Mouse (Mus musculus) hindbrain, embryonic 15.5 days (tissue): ENCODE measurements at regions not wholly inside any gene's neighbourhood (a gene's known extent, or its start where the extent isn't known, plus 50 kb on each side); places are given as distances from the start of the nearest gene placed in this dataset.
A peak's percentile ranks its signal among the peaks of the same experiment; 100 is the strongest.
"Not testable (repeated sequence)": the region's sequence is repeated elsewhere in the genome, so short reads cannot be mapped to it uniquely, and the experiment has no call there.

ENCODE experiments used
- ATAC-seq: fragments of 200-750 bp; cut with Nextera tagmentation; 2 replicates; pipeline ENCODE4 v1.8.0; 2017; ENCODE audit warnings: low read depth, moderate number of reproducible peaks, moderate TSS enrichment; ENCODE audit not compliant: low FRiP score
- H3K27ac ChIP-seq: fragments of 300-500 bp; sonication (generic); replicated peaks from 2 replicates; pipeline ENCODE4 v1.5.1; 2015; ENCODE audit warnings: mild to moderate bottlenecking, inconsistent platforms
- H3K27me3 ChIP-seq: fragments of 300-500 bp; sonication (generic); 2 replicates; pipeline ENCODE4 v1.6.1; 2015; ENCODE audit warnings: control low read depth, inconsistent platforms
- H3K36me3 ChIP-seq: fragments of 300-500 bp; sonication (generic); 2 replicates; pipeline ENCODE4 v1.6.1; 2015; ENCODE audit warnings: control low read depth, inconsistent platforms
- H3K4me1 ChIP-seq: fragments of 300-500 bp; sonication (generic); replicated peaks from 2 replicates; pipeline ENCODE4 v1.6.1; 2015; ENCODE audit warnings: control low read depth, inconsistent platforms
- H3K4me2 ChIP-seq: fragments of 300-500 bp; sonication (generic); 2 replicates; pipeline ENCODE4 v1.6.1; 2015; ENCODE audit warnings: moderate library complexity, mild to moderate bottlenecking, inconsistent platforms
- H3K4me3 ChIP-seq: fragments of 300-500 bp; sonication (generic); 2 replicates; pipeline ENCODE4 v1.5.1; 2015; ENCODE audit warnings: mild to moderate bottlenecking, inconsistent platforms
- H3K9ac ChIP-seq: fragments of 300-500 bp; sonication (generic); 2 replicates; pipeline ENCODE4 v1.6.1; 2015; ENCODE audit warnings: inconsistent platforms
- H3K9me3 ChIP-seq: fragments of 300-500 bp; sonication (generic); 2 replicates; pipeline ENCODE4 v1.6.1; 2016; ENCODE audit warnings: control low read depth, inconsistent platforms
- WGBS: fragments of 180-500 bp; shearing (Covaris S2); methylation state at CpG from one replicate; pipeline ENCODE4 v1.1.7; 2015; 5-methylcytosine and 5-hydroxymethylcytosine counted together

GRCm38 (mm10) chr12:21680026-21680425, 262.6 kb upstream of the Ywhaq start:
- not testable (repeated sequence) for H3K9me3 ChIP-seq, H3K36me3 ChIP-seq, H3K9ac ChIP-seq, H3K27me3 ChIP-seq, ATAC-seq, H3K27ac ChIP-seq, H3K4me2 ChIP-seq, H3K4me1 ChIP-seq, H3K4me3 ChIP-seq
- WGBS = 51% methylated on average over 4 of the region's 4 CpGs

GRCm38 (mm10) chr12:21649381-21649780, 231.9 kb upstream of the Ywhaq start:
- H3K4me3 ChIP-seq, H3K27ac ChIP-seq, H3K36me3 ChIP-seq, H3K4me1 ChIP-seq, H3K9ac ChIP-seq, ATAC-seq, H3K4me2 ChIP-seq, H3K27me3 ChIP-seq: not testable (repeated sequence)
- WGBS = 90% methylated on average over 8 of the region's 8 CpGs
- H3K9me3 ChIP-seq = peaks cover 23% of the 10 kb centered on the region

- not testable (repeated sequence) for H3K27me3 ChIP-seq, H3K9ac ChIP-seq, H3K4me3 ChIP-seq, H3K9me3 ChIP-seq, H3K27ac ChIP-seq, H3K36me3 ChIP-seq, H3K4me2 ChIP-seq, H3K4me1 ChIP-seq, ATAC-seq
- WGBS = 19% methylated on average over 2 of the region's 2 CpGs
These were observed 196.3 kb upstream of the Ywhaq start for GRCm38 (mm10) chr12:21613781-21614180.

- no peak overlapping the region for H3K4me2 ChIP-seq
- ATAC-seq = no peak
These were observed 151.1 kb upstream of the Ywhaq start for GRCm38 (mm10) chr12:21568415-21569040.

GRCm38 (mm10) chr12:21543962-21544361, 126.5 kb upstream of the Ywhaq start:
- not testable (repeated sequence) for H3K4me1 ChIP-seq, H3K27ac ChIP-seq, H3K9me3 ChIP-seq, H3K4me3 ChIP-seq, H3K36me3 ChIP-seq, H3K4me2 ChIP-seq, H3K27me3 ChIP-seq, H3K9ac ChIP-seq
- ATAC-seq = 0 out of 2 replicates have a peak, but pooled peaks have one; percentile 42
- WGBS = 58% methylated on average over 2 of the region's 2 CpGs

More at GRCm38 (mm10) chr12:21568415-21569040, 151.1 kb upstream of the Ywhaq start:
- H3K9ac ChIP-seq = no peak overlapping the region
- H3K36me3 ChIP-seq = no peaks in the 10 kb centered on the region
- H3K9me3 ChIP-seq = no peaks in the 10 kb centered on the region
- H3K27me3 ChIP-seq = no peaks in the 10 kb centered on the region
- 78% methylated on average over 7 of the region's 7 CpGs for WGBS
- no peaks in the 10 kb centered on the region for H3K4me1 ChIP-seq
- H3K27ac ChIP-seq = no peak overlapping the region
- no peak overlapping the region for H3K4me3 ChIP-seq

GRCm38 (mm10) chr12:21543153-21543894, 125.9 kb upstream of the Ywhaq start:
- ATAC-seq = peak; percentile 90
- H3K27ac ChIP-seq, H3K9me3 ChIP-seq, H3K4me1 ChIP-seq, H3K27me3 ChIP-seq, H3K36me3 ChIP-seq: not testable (repeated sequence)
- Histone ChIP-seq H3K4me3 (peak overlapping the region; percentile 62), H3K4me2 (peak overlapping the region; percentile 67), H3K9ac (peak overlapping the region; percentile 64)
- WGBS = 3% methylated on average over 34 of the region's 34 CpGs

- Histone ChIP-seq H3K9ac (no peak overlapping the region), H3K36me3 (no peaks in the 10 kb centered on the region), H3K27me3 (no peaks in the 10 kb centered on the region), H3K4me2 (no peak overlapping the region), H3K27ac (no peak overlapping the region), H3K4me3 (no peak overlapping the region), H3K4me1 (no peaks in the 10 kb centered on the region), H3K9me3 (no peaks in the 10 kb centered on the region)
- 82% methylated on average over 3 of the region's 3 CpGs for WGBS
- no peak for ATAC-seq
These were observed 114.3 kb upstream of the Ywhaq start for GRCm38 (mm10) chr12:21531766-21532165.

GRCm38 (mm10) chr12:21529367-21529766, 111.9 kb upstream of the Ywhaq start:
- not testable (repeated sequence) for H3K9me3 ChIP-seq, H3K27ac ChIP-seq, H3K4me3 ChIP-seq, H3K36me3 ChIP-seq, ATAC-seq, H3K27me3 ChIP-seq, H3K4me1 ChIP-seq, H3K9ac ChIP-seq, H3K4me2 ChIP-seq
- WGBS = 82% methylated on average over 3 of the region's 3 CpGs

GRCm38 (mm10) chr12:21527336-21527735, 109.9 kb upstream of the Ywhaq start:
- 91% methylated on average over 8 of the region's 8 CpGs for WGBS
- not testable (repeated sequence) for H3K9me3 ChIP-seq, H3K27me3 ChIP-seq, ATAC-seq, H3K27ac ChIP-seq, H3K36me3 ChIP-seq, H3K4me2 ChIP-seq, H3K4me1 ChIP-seq, H3K4me3 ChIP-seq, H3K9ac ChIP-seq

GRCm38 (mm10) chr12:21526906-21527305, 109.5 kb upstream of the Ywhaq start:
- H3K4me2 ChIP-seq, H3K9ac ChIP-seq, H3K27ac ChIP-seq, H3K4me3 ChIP-seq, H3K36me3 ChIP-seq, H3K27me3 ChIP-seq, H3K9me3 ChIP-seq, H3K4me1 ChIP-seq, ATAC-seq: not testable (repeated sequence)
- 92% methylated on average over 2 of the region's 2 CpGs for WGBS

GRCm38 (mm10) chr12:21525567-21525966, 108.1 kb upstream of the Ywhaq start:
- not testable (repeated sequence) for H3K27me3 ChIP-seq, H3K36me3 ChIP-seq, H3K9me3 ChIP-seq, H3K4me3 ChIP-seq, H3K4me2 ChIP-seq, H3K4me1 ChIP-seq, H3K9ac ChIP-seq, ATAC-seq, H3K27ac ChIP-seq
- 34% methylated on average over 6 of the region's 6 CpGs for WGBS

- Histone ChIP-seq H3K4me1 (0 out of 2 replicates have a peak, but pooled peaks cover 5% of the 10 kb centered on the region), H3K4me2 (no peak overlapping the region), H3K9me3 (no peaks in the 10 kb centered on the region), H3K27me3 (no peaks in the 10 kb centered on the region), H3K27ac (no peak overlapping the region), H3K36me3 (no peaks in the 10 kb centered on the region), H3K4me3 (no peak overlapping the region), H3K9ac (no peak overlapping the region)
- WGBS = 55% methylated on average over 3 of the region's 3 CpGs
- no peak for ATAC-seq
These were observed 105.2 kb upstream of the Ywhaq start for GRCm38 (mm10) chr12:21522621-21523020.
